Mouse (Mus musculus) ES-Bruce4 (cell line): ENCODE results near the gene Kcnj10.

Experiments used
- CTCF ChIP-seq: IDR thresholded peaks from one replicate; pipeline ENCODE4 v1.8.1; 2011; ENCODE audit warnings: low read depth, low read length
- EP300 ChIP-seq: IDR thresholded peaks from 2 replicates; pipeline ENCODE4 v1.6.1; 2011; ENCODE audit warnings: low read depth, low read length; ENCODE audit not compliant: insufficient read depth

DNA sequence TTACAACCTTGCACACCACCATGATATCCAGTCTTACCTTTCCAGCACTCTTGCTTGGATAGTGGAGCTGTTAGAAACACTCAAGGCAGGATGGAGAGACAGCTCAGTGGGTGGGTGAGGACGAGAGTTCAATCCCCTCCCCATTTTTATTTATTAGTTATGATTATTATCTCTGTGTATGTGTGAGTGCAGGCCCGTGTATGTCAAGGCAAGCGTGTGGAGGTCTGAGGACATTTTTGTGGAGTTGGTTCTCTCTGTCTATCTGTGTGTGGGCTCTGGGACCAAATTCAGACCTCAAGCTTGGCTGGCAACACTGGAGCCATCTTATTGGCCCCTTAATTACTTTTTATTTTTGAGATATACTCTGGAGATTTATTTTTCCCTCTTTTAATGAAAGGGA, 77.6 kb downstream of the Kcnj10 start:
- no peak for TF ChIP-seq CTCF
- no peak for TF ChIP-seq EP300
